Mouse (Mus musculus) MEL (cell line): ENCODE measurements around the gene Lsamp. TPM values are rescaled to one million over a fixed set of nuclear protein-coding genes. Genes with fewer than 3 reads are reported as not detected.

Experiments used
- DNase-seq: peaks from one replicate; pipeline ENCODE4 v3.0.0; 2011; ENCODE audit warnings: low read depth, low spot score
- H3K27ac ChIP-seq: 2 replicates; pipeline ENCODE4 v1.5.1; 2012; ENCODE audit warnings: low read depth, mild to moderate bottlenecking, control low read depth, low read length, moderate library complexity; ENCODE audit not compliant: control insufficient read depth
- H3K27me3 ChIP-seq, 2 experiments: fragments of 150-350 bp in 1 of 2; sonication (generic) in 1 of 2; 2 replicates each; pipeline ENCODE4 v1.6.1; 2012; ENCODE audit warnings: low read length in 2 of 2, mild to moderate bottlenecking in 2 of 2, improper control_type of control experiment in 1 of 2, moderate library complexity in 1 of 2; ENCODE audit not compliant: insufficient read depth in 2 of 2, control insufficient read depth in 1 of 2
- H3K36me3 ChIP-seq, 2 experiments: 2 replicates each; pipeline ENCODE4 v1.6.1; 2012 to 2014; ENCODE audit warnings: low read length in 2 of 2, improper control_type of control experiment in 1 of 2, inconsistent platforms in 1 of 2, mild to moderate bottlenecking in 1 of 2; ENCODE audit not compliant: insufficient read depth in 2 of 2, control insufficient read depth in 1 of 2
- H3K4me1 ChIP-seq, 2 experiments: fragments of 150-350 bp in 1 of 2; sonication (generic) in 1 of 2; 2 replicates each; pipeline ENCODE4 v1.6.1; 2012; ENCODE audit warnings: low read length in 2 of 2, improper control_type of control experiment in 1 of 2, mild to moderate bottlenecking in 1 of 2; ENCODE audit not compliant: insufficient read depth in 2 of 2, control insufficient read depth in 1 of 2
- H3K4me3 ChIP-seq, 2 experiments: fragments of 150-350 bp in 1 of 2; sonication (generic) in 1 of 2; 2 replicates each; pipeline ENCODE4 v1.5.1; 2012; ENCODE audit warnings: low read depth in 2 of 2, low read length in 2 of 2, mild to moderate bottlenecking in 2 of 2, moderate library complexity in 2 of 2, control low read depth in 1 of 2, improper control_type of control experiment in 1 of 2; ENCODE audit not compliant: control insufficient read depth in 1 of 2, insufficient read depth in 1 of 2
- H3K79me2 ChIP-seq: 2 replicates; pipeline ENCODE4 v1.6.1; 2012; ENCODE audit warnings: mild to moderate bottlenecking, low read length, moderate library complexity; ENCODE audit not compliant: control insufficient read depth, poor library complexity, insufficient read depth
- H3K9ac ChIP-seq: 2 replicates; pipeline ENCODE4 v1.6.1; 2012; ENCODE audit warnings: low read depth, mild to moderate bottlenecking, control low read depth, low read length, moderate library complexity; ENCODE audit not compliant: control insufficient read depth, poor library complexity, severe bottlenecking
- H3K9me3 ChIP-seq: fragments of 150-350 bp; sonication (generic); replicated peaks from 2 replicates; pipeline ENCODE4 v1.6.1; 2012; ENCODE audit warnings: mild to moderate bottlenecking, low read length, improper control_type of control experiment, moderate library complexity; ENCODE audit not compliant: insufficient read depth
- BHLHE40 ChIP-seq: IDR thresholded peaks from 2 replicates; pipeline ENCODE4 v1.6.1; 2012; ENCODE audit warnings: low read depth, mild to moderate bottlenecking, inconsistent platforms, low read length, improper control_type of control experiment, borderline replicate concordance
- CHD2 ChIP-seq: IDR thresholded peaks from 2 replicates; pipeline ENCODE4 v1.6.1; 2011; ENCODE audit warnings: low read length, improper control_type of control experiment
- E2F4 ChIP-seq: IDR thresholded peaks from 2 replicates; pipeline ENCODE4 v1.6.1; 2011; ENCODE audit warnings: low read depth, low read length, improper control_type of control experiment, borderline replicate concordance
- GABPA ChIP-seq: IDR thresholded peaks from 2 replicates; pipeline ENCODE4 v1.6.1; 2012; ENCODE audit warnings: low read depth, mild to moderate bottlenecking, inconsistent platforms, low read length, improper control_type of control experiment, moderate library complexity
- HCFC1 ChIP-seq: IDR thresholded peaks from 2 replicates; pipeline ENCODE4 v1.6.1; 2012; ENCODE audit warnings: low read depth, mild to moderate bottlenecking, inconsistent platforms, low read length, improper control_type of control experiment, moderate library complexity
- MAFK ChIP-seq: IDR thresholded peaks from 2 replicates; pipeline ENCODE4 v1.6.1; 2011; ENCODE audit warnings: low read depth, mild to moderate bottlenecking, low read length, improper control_type of control experiment, borderline replicate concordance
- MAZ ChIP-seq: IDR thresholded peaks from 2 replicates; pipeline ENCODE4 v1.6.1; 2012; ENCODE audit warnings: low read depth, mild to moderate bottlenecking, inconsistent platforms, low read length, improper control_type of control experiment
- MYB ChIP-seq: IDR thresholded peaks from 2 replicates; pipeline ENCODE4 v1.6.1; 2011; ENCODE audit warnings: mild to moderate bottlenecking, low read depth, low read length, improper control_type of control experiment
- MYC ChIP-seq: IDR thresholded peaks from 2 replicates; pipeline ENCODE4 v1.6.1; 2011; ENCODE audit warnings: low read depth, mild to moderate bottlenecking, low read length, improper control_type of control experiment, moderate library complexity
- NELFE ChIP-seq: IDR thresholded peaks from 2 replicates; pipeline ENCODE4 v1.6.1; 2011; ENCODE audit warnings: low read depth, low read length, improper control_type of control experiment
- NRF1 ChIP-seq: IDR thresholded peaks from 2 replicates; pipeline ENCODE4 v1.6.1; 2014; ENCODE audit warnings: low read depth, mild to moderate bottlenecking, inconsistent platforms, low read length, improper control_type of control experiment, moderate library complexity; ENCODE audit not compliant: poor library complexity, insufficient read depth, severe bottlenecking
- POLR2AphosphoS2 ChIP-seq: IDR thresholded peaks from 2 replicates; pipeline ENCODE4 v1.6.1; 2011; ENCODE audit warnings: low read length, improper control_type of control experiment
- SIN3A ChIP-seq: IDR thresholded peaks from 2 replicates; pipeline ENCODE4 v1.6.1; 2012; ENCODE audit warnings: low read length, improper control_type of control experiment, inconsistent platforms
- ZKSCAN1 ChIP-seq: IDR thresholded peaks from 2 replicates; pipeline ENCODE4 v1.6.1; 2012; ENCODE audit warnings: low read depth, mild to moderate bottlenecking, inconsistent platforms, low read length, improper control_type of control experiment, moderate library complexity
- ZNF384 ChIP-seq: IDR thresholded peaks from 2 replicates; pipeline ENCODE4 v1.6.1; 2012; ENCODE audit warnings: low read depth, mild to moderate bottlenecking, inconsistent platforms, low read length, improper control_type of control experiment
- polyA plus RNA-seq, 2 experiments: library from polyadenylated mRNA; stranded (reverse) in 1 of 2; unstranded in 1 of 2; fragments of >175 nt in 1 of 2; fragments of >200 nt in 1 of 2; gene quantifications; 2 replicates each; pipeline versions ENCODE4 v1.2.1 to v1.2.4; 2012; ENCODE audit warnings: low replicate concordance in 2 of 2, low read depth in 1 of 2; ENCODE audit not compliant: insufficient read length in 2 of 2, insufficient read depth in 1 of 2, missing spikeins in 1 of 2
- total RNA-seq: library from RNA; depleted of rRNA; stranded (reverse); fragments of 300-350 nt; gene quantifications from 2 replicates; pipeline ENCODE4 v1.2.3, GENCODE M21; 2012

Gene Lsamp
- total and polyA plus RNA-seq, 3 experiments: 0.42 TPM; not detected in 2

GRCm38 (mm10) chr16:40549663-40550062 lies 565.5 kb downstream of the Lsamp start (continued):
- TF ChIP-seq BHLHE40: no peak

- TF ChIP-seq MAZ (no peak), MYB (no peak), CHD2 (no peak), POLR2AphosphoS2 (no peak), ZKSCAN1 (no peak), MAFK (no peak), SIN3A (no peak), ZNF384 (no peak), E2F4 (no peak), HCFC1 (no peak), GABPA (no peak)
- TF ChIP-seq, all 39 proteins: peak for 0
- H3K9me3 ChIP-seq: no peaks in the 10 kb centered on the region
Measured at GRCm38 (mm10) chr16:40555608-40556007, 571.4 kb downstream of the Lsamp start.

GRCm38 (mm10) chr16:40557680-40558249 lies 573.6 kb downstream of the Lsamp start:
- no peaks in the 10 kb centered on the region for H3K36me3 ChIP-seq
- no peak overlapping the region for H3K27ac ChIP-seq
- no peak overlapping the region for H3K9ac ChIP-seq
- TF ChIP-seq NELFE (no peak), MYC (no peak), POLR2AphosphoS2 (no peak), NRF1 (no peak)
- H3K4me1 ChIP-seq: no peaks in the 10 kb centered on the region
- no peaks in the 10 kb centered on the region for H3K27me3 ChIP-seq
- no peak for DNase-seq
- H3K79me2 ChIP-seq: no peaks in the 10 kb centered on the region
- no peaks in the 10 kb centered on the region for H3K9me3 ChIP-seq
- no peak overlapping the region for H3K4me3 ChIP-seq

More at GRCm38 (mm10) chr16:40555608-40556007, 571.4 kb downstream of the Lsamp start:
- Histone ChIP-seq H3K27ac (no peak overlapping the region), H3K36me3 (no peaks in the 10 kb centered on the region), H3K4me3 (no peak overlapping the region), H3K27me3 (no peaks in the 10 kb centered on the region), H3K9ac (no peak overlapping the region), H3K79me2 (no peaks in the 10 kb centered on the region), H3K4me1 (no peaks in the 10 kb centered on the region)
- no peak for DNase-seq
